Mouse (Mus musculus) large intestine, adult 2 months (tissue): ENCODE measurements around the gene Magi2. TPM values are rescaled to one million over a fixed set of nuclear protein-coding genes. Genes with fewer than 3 reads are reported as not detected.

Experiments
- DNase-seq: peaks from one replicate; pipeline ENCODE4 v3.0.0-alpha.2; 2012; ENCODE audit warnings: low read depth, low spot score
- WGBS: fragments of 180-500 bp; shearing (Covaris S2); methylation state at CpG from one replicate; pipeline ENCODE4 v1.1.7; 2018; 5-methylcytosine and 5-hydroxymethylcytosine counted together
- polyA plus RNA-seq: library from polyadenylated mRNA; depleted of rRNA; stranded (reverse); fragments of >200 nt; gene quantifications from 2 replicates; pipeline ENCODE4 v1.2.3, GENCODE M21; 2012

Magi2 gene
- polyA plus RNA-seq, 1 experiment: 0.21 TPM

DNA sequence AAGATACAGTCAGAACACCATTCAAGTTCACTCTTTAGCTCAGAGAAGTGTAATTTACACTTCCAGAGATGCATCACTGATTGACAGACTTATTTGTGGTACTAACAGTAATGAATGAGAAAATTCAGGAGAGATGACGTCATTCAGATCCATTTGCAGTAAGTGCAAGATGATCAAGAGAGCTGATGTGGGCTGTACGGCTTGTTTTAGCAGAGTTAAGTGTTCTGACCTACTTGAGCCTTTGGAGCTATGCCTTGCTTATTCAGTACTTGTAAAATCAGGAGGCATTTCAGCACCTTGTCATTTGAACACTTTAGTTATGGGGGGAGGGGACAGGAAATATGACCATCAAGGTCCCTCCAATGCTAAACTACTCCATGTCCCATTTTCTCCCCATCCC, 1383.8 kb downstream of the Magi2 start:
- DNase-seq: no peak
- 78% methylated on average over 2 of the region's 2 CpGs for WGBS

DNA sequence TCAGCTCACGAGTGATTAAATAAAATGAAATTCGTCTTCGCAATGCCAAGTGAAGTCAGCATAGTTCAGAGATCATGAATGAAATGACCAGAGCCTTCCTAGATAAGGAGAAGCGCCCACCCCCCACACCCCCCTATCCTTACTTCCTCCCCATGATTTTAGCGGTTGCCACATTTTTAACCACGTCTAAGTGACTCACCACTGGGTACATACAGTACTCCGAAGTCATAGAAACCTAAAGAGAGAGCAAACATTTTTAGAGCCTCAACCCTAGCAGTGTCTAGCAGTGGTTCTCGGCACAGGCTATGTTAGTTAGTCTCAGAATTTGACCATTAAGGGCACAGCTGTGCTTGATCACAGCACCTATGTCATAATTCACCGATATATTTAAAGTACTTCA, 1385.8 kb downstream of the Magi2 start:
- 79% methylated on average over 9 of the region's 9 CpGs for WGBS
- DNase-seq: no peak

DNA sequence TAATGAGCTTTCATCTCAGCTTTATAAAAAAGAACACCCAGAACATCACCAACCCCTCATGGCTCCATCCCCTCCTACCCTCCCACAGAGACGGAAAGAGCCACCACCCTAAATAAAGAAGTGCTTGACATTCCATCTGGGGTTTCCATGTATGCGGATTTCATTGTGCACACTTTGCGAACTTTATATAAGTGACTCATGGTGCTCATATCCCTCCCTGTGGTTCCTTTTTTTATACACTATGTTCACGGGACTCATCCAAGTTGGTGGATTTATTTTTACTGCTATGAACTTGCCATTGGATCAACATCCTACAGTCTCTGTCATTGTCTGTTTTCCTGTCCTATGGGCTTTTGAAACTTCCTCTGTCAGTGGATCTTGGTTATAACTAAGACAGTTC, 1388.1 kb downstream of the Magi2 start:
- WGBS: 71% methylated on average over 4 of the region's 4 CpGs
- no peak for DNase-seq

DNA sequence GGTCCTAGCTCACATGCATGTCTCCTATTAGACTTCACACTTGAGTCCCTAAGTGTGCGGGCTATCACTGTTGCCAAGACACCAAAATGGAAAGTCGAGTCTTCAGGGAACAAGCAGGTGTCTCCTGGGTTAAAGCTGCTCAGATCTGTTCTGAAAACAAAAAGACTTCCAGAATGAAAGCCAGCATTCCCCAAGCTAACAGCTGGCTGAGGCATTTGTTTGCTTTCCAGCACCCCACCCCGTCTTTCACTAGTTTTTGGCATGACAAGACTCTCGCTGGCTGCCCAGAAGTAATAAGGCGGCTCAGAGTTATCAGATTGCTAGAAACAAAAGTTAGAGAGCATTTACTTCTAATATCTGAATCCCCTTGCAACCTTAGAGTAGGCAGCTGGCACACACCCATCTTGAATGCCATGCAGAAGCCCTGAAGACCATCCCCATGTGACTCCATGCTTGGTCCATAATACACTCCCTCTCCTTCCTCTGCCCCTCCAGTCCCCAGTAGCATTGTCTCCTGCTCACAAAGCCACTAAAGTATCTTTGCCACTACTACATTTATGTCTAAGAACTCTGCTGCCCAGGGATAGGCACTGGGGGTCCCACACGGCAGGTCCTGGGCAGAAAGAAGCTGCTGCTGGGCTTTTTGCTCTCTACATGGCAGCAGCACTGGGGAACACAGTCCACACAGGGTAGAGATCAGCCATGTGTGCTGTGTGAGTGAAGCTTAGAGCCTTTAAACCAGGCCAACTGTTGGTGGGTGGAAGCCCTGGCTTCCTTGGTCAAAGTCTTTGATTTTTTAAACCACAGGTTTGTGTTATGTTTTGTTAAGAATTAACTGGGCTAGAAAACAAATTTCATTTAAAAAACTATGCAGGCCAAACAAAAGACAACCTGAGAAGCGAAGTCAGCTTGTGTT, 1394.0 kb downstream of the Magi2 start:
- no peak for DNase-seq

DNA sequence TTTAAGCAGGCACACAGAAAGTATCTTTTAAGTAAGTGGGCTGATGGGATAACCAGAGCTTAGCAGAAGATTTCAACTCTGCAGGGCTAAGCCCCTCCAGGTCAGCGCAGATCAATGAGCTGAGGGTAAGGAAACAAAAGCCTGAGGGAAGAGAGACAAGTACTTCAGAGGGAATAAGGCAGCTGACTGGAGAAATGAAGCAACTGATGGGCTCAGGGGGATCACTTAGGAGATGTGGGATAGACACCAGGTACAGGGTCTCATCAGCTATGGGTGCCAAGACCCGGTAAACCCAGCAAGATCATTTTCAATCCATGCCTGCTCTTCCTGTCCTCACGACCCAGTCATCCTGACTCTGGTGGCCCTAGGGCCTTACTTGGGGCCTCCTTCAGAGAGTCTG, 1395.6 kb downstream of the Magi2 start:
- no peak for DNase-seq
- WGBS: 88% methylated on average over 3 of the region's 3 CpGs

More for the DNA sequence above, 1394.0 kb downstream of the Magi2 start:
- 42% methylated on average over 7 of the region's 7 CpGs for WGBS

DNA sequence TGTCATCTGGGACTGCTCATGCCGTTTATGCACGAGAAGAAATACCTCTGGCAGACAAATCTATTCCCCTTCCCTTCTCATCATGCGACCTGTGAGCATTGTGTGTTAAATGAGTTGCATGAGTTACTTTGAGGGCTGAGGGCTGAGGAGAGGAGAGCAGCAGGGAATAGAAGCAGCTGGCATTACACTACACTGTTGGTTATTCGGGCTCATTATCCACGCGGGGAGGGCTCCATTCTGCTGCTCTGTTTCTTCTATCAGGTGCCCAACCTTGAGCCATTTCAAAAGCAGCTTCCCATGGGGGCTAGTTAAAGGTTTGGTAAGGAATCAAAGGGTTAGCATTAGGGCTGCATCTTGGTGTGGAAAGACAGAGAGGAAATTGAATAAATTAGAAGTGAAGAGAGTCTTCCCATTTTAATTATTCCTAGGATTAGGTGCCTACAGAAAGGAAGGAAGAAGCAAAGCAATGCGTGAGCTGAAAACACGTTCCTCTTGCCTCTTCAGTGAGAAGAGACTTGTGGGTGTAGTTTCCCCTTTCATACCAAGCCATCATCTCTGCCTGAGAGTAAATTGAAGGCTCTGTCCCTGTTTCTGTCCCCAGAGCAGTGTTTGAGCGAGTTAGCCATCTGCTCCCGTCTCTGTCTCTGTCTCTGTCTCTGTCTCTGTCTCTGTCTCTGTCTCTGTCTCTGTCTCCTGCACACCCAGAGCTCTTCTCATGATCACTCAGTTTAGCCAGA, 1396.2 kb downstream of the Magi2 start:
- 77% methylated on average over 10 of the region's 10 CpGs for WGBS
- no peak for DNase-seq

DNA sequence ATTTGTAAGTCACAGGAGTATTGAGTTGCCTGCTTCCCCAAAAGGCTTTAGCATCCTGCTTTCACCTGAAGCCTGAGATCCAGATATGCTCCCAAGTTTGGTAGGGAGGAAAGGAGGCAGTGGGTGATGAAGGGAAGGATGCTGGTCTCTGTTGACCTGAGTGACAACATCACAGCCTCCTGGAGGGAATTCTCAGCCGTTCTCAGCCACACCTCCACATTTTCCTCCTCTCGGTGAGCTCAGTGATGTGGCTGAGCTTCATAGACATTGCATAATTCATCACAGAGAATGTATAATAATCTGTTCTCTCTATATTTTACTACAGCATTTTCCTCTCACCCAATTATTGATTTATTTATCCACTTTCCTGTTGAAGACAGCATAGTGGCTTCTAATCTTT, 1398.3 kb downstream of the Magi2 start:
- 64% methylated on average over 2 of the region's 2 CpGs for WGBS
- DNase-seq: no peak

DNA sequence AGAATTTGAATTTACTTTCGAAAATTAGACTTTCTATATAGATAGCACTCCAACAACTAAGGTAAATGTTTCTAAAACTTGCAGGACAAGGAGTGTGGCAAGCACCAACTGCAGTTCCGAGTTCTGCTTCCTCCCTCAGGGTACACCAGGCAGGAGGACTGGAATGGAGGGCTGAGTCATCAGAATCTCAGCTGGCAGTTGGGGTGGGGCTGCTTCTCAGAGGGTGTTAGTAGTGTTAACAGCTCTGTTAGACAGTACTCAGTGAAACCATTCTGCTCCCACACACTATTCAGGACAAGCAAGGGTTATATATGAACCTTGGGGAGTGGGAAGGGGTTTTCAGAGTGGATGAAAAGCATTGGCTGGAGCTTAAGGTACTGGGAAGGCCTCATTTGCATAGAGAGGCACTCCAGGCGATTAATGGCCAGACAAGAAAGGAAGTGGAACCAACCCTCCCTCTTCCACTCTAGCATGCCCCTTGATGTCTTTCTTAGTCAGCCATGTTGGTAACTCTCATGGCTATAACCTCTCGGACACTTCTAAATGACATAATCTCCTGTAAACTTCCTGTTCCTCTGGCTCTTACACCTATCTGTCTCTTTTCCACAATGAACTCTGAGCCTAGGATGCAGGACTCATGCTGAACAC, 1402.2 kb downstream of the Magi2 start:
- WGBS: 53% methylated on average over 4 of the region's 4 CpGs
- DNase-seq: no peak

DNA sequence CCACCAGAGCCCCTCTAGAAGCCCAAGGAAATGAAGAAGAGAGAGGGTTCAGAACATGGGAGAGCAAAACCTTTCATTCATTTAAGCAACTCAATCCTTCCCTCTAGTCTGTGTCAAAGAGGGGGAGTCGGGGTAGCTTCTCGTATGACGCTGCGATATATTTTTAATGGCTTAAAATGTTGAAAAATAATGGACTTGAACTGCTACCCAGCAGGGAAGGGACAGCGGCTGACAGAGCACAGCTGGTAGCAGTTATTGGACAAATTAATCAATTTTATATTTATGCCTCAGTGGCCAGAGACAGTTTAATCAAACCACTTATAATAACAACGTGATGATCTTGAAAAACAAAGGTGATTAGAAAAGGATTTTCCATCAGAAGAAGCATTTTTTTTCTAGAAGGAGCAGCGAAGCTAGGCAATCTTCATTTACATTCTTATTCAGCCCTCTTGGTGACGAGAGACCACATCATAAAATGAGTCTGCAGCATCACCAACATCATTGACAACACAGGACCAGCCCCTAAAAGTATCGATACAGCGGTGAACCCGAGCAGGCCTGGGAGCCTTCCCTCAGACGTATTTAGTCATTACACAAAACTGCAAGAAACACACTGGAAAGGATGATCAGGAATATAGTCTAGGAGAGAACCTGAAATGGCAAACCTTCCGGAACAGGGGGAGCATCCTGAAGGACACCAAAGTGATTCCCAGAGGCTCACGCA, 1407.4 kb downstream of the Magi2 start:
- no peak for DNase-seq
- WGBS: 78% methylated on average over 14 of the region's 14 CpGs

DNA sequence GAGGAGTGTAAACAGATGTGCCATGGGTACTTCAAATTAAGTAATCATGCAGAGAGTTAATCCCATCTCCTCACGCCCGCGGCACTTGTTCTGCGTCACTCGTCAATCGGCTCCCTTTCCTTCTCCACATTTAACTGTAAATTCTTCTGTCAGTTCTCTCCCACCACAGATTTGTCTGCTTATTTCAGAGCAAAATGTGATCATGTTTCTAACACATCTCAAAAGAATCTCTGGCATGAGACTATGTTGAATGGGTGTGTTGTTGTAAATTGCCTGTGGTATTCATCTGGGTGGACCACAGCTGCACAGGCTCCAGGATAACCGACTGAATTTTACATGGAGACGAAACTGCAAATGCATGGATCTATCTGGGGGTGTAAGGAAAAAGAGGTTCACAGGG, 1408.0 kb downstream of the Magi2 start:
- no peak for DNase-seq
- WGBS: 74% methylated on average over 8 of the region's 8 CpGs

DNA sequence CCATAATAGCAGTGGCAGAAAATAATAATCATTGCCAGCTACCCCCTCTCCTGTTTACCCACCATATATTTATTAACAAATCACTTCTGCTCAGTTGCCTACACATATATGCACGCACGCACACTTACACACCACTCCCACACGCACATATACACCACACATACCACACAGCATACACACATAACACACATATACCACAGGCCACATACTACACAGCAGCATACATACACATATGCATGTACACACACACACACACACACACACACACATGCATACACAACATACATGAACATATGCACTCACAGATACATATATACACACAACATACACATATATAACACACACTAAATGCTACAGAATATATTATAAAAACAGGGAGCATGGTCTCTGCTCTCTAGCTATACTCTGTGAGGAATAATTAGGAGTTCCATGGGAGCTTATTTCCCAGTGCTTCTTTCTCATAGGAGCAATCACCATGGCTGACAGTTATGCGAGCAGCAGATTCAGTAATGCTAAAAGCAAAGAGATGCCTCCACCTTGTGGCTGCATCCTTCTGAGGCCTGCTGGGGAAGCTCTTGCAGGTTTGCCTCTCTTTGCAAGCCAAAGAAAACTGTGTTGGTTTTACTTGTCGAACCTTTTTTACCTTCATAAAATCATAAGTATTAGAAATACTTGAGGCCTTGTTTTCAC, 1410.6 kb downstream of the Magi2 start:
- WGBS: 74% methylated on average over 5 of the region's 5 CpGs
- no peak for DNase-seq

DNA sequence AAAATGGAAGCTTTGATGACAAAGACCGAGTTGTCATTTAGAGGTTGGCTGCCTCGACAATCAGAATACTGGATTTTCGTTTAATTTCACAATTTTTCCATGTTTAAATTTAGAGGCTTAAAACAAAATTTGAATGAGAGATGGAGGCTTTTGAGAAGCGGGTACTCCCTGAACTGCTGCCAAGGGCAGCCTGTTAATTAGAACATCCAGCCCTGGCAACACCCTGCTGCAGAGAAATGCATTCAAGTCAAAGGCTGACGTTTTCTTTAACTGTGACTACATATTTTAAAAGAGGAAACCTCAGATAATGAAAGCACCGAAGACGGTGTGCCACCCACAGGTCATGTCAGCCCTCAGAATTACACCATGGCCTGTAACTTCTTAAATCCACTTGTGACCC, 1415.4 kb downstream of the Magi2 start:
- WGBS: 70% methylated on average over 7 of the region's 7 CpGs
- no peak for DNase-seq

DNA sequence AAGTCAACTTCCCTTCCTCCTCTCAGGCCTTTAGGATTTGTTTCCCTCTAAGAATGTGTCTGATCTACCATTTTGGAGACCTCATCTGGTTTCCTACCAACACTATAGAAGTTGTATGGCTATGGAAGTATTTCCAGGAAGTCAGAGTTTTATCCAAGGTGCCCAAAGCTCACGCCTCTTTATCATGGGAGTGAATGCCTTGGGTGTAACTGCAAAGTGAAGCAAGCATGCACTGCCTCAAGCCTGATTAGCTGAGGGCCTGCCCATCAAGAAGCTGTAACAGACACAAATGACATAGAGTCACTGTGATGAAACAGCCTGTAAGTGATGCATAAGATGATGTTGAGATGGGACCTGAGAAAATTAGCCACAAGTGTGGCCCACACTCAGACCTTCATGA, 1416.9 kb downstream of the Magi2 start:
- DNase-seq: no peak
- WGBS: 69% methylated on average over 1 of the region's 1 CpGs

DNA sequence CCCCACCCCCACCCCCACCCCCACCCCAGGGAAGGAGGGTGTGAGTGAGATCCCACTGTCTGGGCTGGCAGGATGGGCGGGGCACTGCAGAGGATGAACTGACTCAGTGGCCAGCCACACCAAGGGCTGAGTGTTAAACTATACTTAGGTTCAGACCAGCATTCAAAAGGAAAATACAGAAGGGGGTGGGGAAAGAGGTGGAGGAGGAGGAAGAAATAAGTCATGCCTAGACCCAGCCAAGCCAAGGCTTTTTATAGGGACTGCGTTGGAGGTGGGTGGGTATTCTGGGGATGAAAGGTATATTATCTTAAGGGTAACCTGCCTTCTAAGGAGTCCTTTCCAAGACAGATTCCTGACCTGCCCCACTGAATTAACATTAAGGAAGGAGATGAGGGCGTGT, 1420.1 kb downstream of the Magi2 start:
- no peak for DNase-seq
- WGBS: 86% methylated on average over 3 of the region's 3 CpGs

DNA sequence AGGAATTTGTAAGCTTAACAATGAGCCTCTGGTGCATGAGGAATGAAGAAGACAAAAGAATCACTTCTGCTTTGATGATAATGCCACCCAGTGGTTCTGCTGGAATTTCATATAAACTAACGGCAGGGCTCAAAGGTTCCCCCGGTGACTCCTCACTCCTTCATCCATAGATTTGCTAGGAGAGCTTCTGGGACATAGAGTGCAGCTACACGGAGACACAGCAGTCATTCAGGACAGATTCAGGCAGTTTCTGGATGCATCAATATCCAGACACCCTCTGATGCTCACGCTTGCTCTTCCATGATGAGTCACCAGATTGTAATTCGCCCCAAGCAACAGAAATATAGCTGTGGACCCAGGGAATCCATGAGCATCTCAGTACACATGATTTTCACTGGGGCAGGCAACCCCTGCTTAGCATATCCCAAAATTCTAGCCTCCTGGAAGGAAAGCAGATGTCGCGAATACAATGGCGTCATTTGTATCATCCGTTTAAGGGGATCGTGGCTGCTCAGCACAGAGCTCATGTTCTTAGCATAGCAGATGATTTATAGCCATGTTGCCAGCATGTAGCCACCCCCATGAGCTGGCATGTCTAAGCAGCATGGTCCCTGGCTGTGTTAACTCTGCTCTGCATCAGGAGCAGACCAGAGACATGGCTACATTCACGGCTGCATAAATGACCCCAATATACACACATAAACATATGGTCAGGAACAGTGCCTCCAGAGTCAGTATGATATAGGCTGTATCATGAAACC, 1426.8 kb downstream of the Magi2 start:
- DNase-seq: no peak
- WGBS: 64% methylated on average over 11 of the region's 11 CpGs

DNA sequence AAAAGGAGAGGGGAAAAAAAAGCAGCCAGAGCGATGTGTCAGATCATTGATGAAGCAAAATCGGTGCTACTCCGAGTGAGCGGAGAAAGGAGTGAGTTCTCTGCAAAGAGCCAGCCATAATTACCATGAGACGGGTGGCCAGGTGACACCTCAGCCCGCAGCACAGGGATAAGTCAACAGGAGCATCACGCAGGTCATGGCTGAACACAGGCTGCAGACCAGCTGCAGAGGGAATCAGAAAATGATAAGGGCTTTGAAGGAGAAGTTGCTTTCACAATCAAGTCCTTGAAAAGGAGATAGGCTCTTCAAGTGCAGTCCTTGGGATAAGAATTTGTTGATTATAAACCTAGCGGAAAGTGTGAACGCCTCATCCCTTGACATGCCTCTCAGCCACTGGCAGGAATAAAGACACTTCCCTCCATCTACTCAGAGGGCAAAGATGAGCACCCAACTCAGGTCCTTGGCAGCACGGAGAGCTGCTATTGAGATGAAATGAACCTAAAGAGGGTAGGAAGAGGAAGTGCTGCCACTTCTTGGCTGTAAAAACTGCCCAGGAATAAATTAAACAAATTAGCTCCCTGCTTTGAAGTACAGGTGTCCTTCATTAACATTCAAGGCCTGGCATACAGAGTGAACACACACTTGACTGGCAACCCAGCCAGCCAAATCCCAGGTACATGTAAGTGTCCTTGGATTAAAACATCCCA, 1428.1 kb downstream of the Magi2 start:
- 58% methylated on average over 10 of the region's 10 CpGs for WGBS
- no peak for DNase-seq

DNA sequence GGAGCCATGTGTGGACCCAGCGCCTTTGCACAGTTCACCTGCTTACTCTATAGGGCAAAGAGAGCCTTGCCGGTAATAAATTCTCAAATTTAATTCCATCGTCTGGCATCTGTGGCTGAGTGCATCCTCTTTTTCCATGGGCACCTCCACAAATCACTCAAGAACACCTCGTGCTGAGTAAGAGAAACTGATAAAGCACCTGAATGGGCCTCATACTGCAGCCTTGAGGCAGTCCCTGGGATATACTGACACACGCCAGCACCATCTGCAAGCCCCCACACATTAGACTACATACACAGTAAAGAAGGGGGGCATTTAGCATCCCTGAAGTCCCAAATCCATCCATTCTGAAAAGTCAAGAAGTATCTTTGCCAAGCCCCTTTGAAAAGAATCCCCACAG, 1430.2 kb downstream of the Magi2 start:
- 82% methylated on average over 5 of the region's 5 CpGs for WGBS
- DNase-seq: no peak

DNA sequence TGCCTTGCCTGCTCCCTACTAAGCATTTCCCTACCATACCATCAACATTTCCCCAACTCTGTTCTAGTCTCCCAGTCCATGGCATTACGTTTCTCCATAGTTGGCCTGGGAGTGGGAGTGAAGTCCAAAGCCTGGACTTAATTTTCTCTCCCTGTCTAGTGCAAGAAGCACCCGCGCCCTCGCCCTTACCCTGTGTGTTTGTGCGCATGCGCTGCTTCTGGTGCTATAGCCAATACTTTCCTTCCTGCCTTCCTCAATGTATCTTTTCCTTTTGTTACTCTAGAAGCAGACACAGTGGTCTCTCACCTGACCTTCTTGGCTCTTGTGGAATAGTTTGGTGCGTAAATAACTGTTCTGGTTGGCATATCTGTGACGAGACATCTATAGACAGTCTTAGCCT, 1440.8 kb downstream of the Magi2 start:
- DNase-seq: no peak
- 92% methylated on average over 8 of the region's 8 CpGs for WGBS
